In genomic region chr10:4078220-4078840, GRCm38 (mm10) we compare ENCODE assay signal across 21 mouse cellular contexts.
A peak's percentile ranks its signal among the peaks of the same experiment; 100 is the strongest.
DNase-seq lines count a peak whose midpoint lies in the region; ATAC-seq and TF ChIP-seq lines count a peak whose summit lies in the region.
"Had no signal": no experiment of that assay in that cellular context is flagged by ENCODE, and none has a peak within 500 bp of the region (broad histone marks: within the 10 kb centered on the region; RNA-seq: fewer than 3 reads in every experiment).

No protein-coding gene starts in this region.

- H3K36me3 ChIP-seq in heart, adult 2 months (ENCODE audit: control insufficient read depth, insufficient read depth, low read length): no peaks in the 10 kb centered on the region
- no peaks in the 10 kb centered on the region for H3K36me3 ChIP-seq in heart, embryonic 16.5 days (ENCODE audit: control insufficient read depth, insufficient read depth)
- H3K36me3 ChIP-seq: forebrain, embryonic 15.5 days; hindbrain, embryonic 12.5 days had no signal

- peak overlapping the region; percentile 93 for H3K27ac ChIP-seq in heart, adult 2 months
- H3K27ac ChIP-seq in heart, embryonic 16.5 days (ENCODE audit: low read length): peak overlapping the region; percentile 90
- 0 out of 2 replicates have a peak overlapping the region, but pooled peaks have one; percentile 63 for H3K27ac ChIP-seq in layer of hippocampus, adult 2 months
- H3K27ac ChIP-seq in bone marrow macrophage, adult 2 months (ENCODE audit: insufficient read depth, low read depth, low read length): peak overlapping the region; percentile 14; the same call in 1 of the 2 replicates
- H3K27ac ChIP-seq: forebrain, embryonic 15.5 days; hindbrain, embryonic 12.5 days had no signal

- no peak for DNase-seq in heart, adult 2 months
- no peak for DNase-seq in heart, postnatal 36 days
- no peak for DNase-seq in heart, postnatal 10 days
- no peak for DNase-seq in layer of hippocampus, adult 2 months (ENCODE audit: low spot score in 2 of 2)
- DNase-seq in layer of hippocampus, postnatal 14 days (ENCODE audit: low spot score in 2 of 2): no peak
- DNase-seq: adrenal gland, postnatal 10 days; cerebellum, adult 9-11 months; gastrocnemius, postnatal 36 days; lung, postnatal 36 days; retina, postnatal 1 day; right cerebral cortex, postnatal 4 days; thymus, postnatal 25 days had no signal

- no peak overlapping the region for H3K9ac ChIP-seq in heart, adult 2 months (ENCODE audit: low read depth, low read length)
- H3K9ac ChIP-seq in heart, embryonic 16.5 days (ENCODE audit: low read length): no peak overlapping the region
- H3K9ac ChIP-seq: forebrain, embryonic 15.5 days; hindbrain, embryonic 12.5 days had no signal

- intact Hi-C loops in heart, adult 2 months (cut with DNase I): loop anchor here (2.0 kb wide), 1 partner anchor 256 kb away; no protein-coding TSS in a partner anchor
- intact Hi-C loops in heart, postnatal 36 days (cut with DNase I): loop anchor here (5.0 kb wide), 1 partner anchor 81 kb away; no protein-coding TSS in a partner anchor
- intact Hi-C loops in heart, postnatal 10 days (cut with DNase I): loop anchor here (2.0 to 5.0 kb wide), 2 partner anchors 32 to 81 kb away; no protein-coding TSS in a partner anchor

- no peak for TF ChIP-seq EP300 in heart, adult 2 months (IDR thresholded peaks at IDR 0.05; ENCODE audit: insufficient read depth, low read depth, low read length)

- H3K4me3 ChIP-seq in heart, adult 2 months: no peak overlapping the region
- H3K4me3 ChIP-seq in heart, embryonic 16.5 days (ENCODE audit: low read length): no peak overlapping the region
- no peak overlapping the region for H3K4me3 ChIP-seq in layer of hippocampus, adult 2 months
- H3K4me3 ChIP-seq in bone marrow macrophage, adult 2 months (ENCODE audit: insufficient read depth, low read length): no peak overlapping the region
- H3K4me3 ChIP-seq: erythroblast, embryonic 14.5 days; forebrain, embryonic 15.5 days; hindbrain, embryonic 12.5 days had no signal

- 75% methylated on average over 9 of the region's 9 CpGs for WGBS in heart, adult 2 months
- 54% methylated on average over 9 of the region's 9 CpGs for WGBS in heart, embryonic 16.5 days

- H3K79me2 ChIP-seq in heart, adult 2 months (replicated peaks; ENCODE audit: control insufficient read depth, insufficient read depth, low read length): no peaks in the 10 kb centered on the region

- no peak for TF ChIP-seq POLR2A in heart, adult 2 months (IDR thresholded peaks at IDR 0.05; ENCODE audit: insufficient read depth, low read depth, low read length)
- TF ChIP-seq POLR2A in bone marrow macrophage, adult 2 months (IDR thresholded peaks at IDR 0.05; ENCODE audit: borderline replicate concordance, low read depth, low read length): no peak

- H3K27me3 ChIP-seq in heart, adult 2 months (ENCODE audit: control insufficient read depth, insufficient read depth, low read length): no peaks in the 10 kb centered on the region
- no peaks in the 10 kb centered on the region for H3K27me3 ChIP-seq in heart, embryonic 16.5 days (ENCODE audit: control insufficient read depth, insufficient read depth, low read length)
- H3K27me3 ChIP-seq: forebrain, embryonic 15.5 days; hindbrain, embryonic 12.5 days had no signal

- H3K9me3 ChIP-seq in heart, embryonic 16.5 days (replicated peaks; ENCODE audit: control insufficient read depth, low read length): no peaks in the 10 kb centered on the region
- H3K9me3 ChIP-seq: forebrain, embryonic 15.5 days; G1E; hindbrain, embryonic 12.5 days had no signal

- no peak overlapping the region for H3K4me2 ChIP-seq in heart, embryonic 16.5 days (ENCODE audit: low read depth, low read length)
- H3K4me2 ChIP-seq: forebrain, embryonic 15.5 days; hindbrain, embryonic 12.5 days; liver, embryonic 11.5 days; midbrain, embryonic 11.5 days had no signal

- TF ChIP-seq CTCF in heart, adult 2 months (IDR thresholded peaks at IDR 0.05): no peak
- TF ChIP-seq CTCF in layer of hippocampus, adult 2 months (conservative IDR thresholded peaks at IDR 0.05): no peak
- TF ChIP-seq CTCF in bone marrow macrophage, adult 2 months (IDR thresholded peaks at IDR 0.05; ENCODE audit: low read depth, low read length): no peak

- no peak for ATAC-seq in heart, embryonic 16.5 days (replicated peaks; ENCODE audit: extremely low read depth, insufficient read depth, low FRiP score)
- ATAC-seq in megakaryocyte, adult 5-6 weeks (ENCODE audit: poor library complexity, severe bottlenecking): no peak
- ATAC-seq: forebrain, embryonic 15.5 days had no signal

- H3K4me1 ChIP-seq in heart, adult 2 months (ENCODE audit: control insufficient read depth, insufficient read depth, low read length): peaks cover 15% of the 10 kb centered on the region
- H3K4me1 ChIP-seq in heart, embryonic 16.5 days (ENCODE audit: control insufficient read depth, insufficient read depth, low read length): peaks cover 21% of the 10 kb centered on the region
- H3K4me1 ChIP-seq in bone marrow macrophage, adult 2 months (ENCODE audit: control insufficient read depth, insufficient read depth, low read length): peaks cover 27% of the 10 kb centered on the region

Comparison
In these comparisons a context has a peak if more than half of its experiments do, and no peak if none do; other contexts are left out.
1. H3K27ac ChIP-seq: peak in every context shown above with its lines; median percentile 93 in heart, adult 2 months; 90 in heart, embryonic 16.5 days; 63 in layer of hippocampus, adult 2 months; 14 in bone marrow macrophage, adult 2 months.